Mouse (Mus musculus) CH12.LX (cell line): Measurements from ENCODE around the gene Wdfy3. TPM values are rescaled to one million over a fixed set of nuclear protein-coding genes. Genes with fewer than 3 reads are reported as not detected.

Source experiments
- DNase-seq: peaks from one replicate; pipeline ENCODE4 v3.0.0-alpha.2; 2013; ENCODE audit errors: extremely low read depth
- H3K27ac ChIP-seq: 2 replicates; pipeline ENCODE4 v1.5.1; 2012; ENCODE audit warnings: low read depth, mild to moderate bottlenecking, control low read depth, moderate library complexity; ENCODE audit not compliant: insufficient read depth
- H3K27me3 ChIP-seq: replicated peaks from 2 replicates; pipeline ENCODE3; 2012; ENCODE audit warnings: inconsistent platforms
- H3K36me3 ChIP-seq, 2 experiments: replicated peaks in 1 of 2; 2 replicates each; pipeline versions ENCODE3 to v1.6.1; 2012; ENCODE audit warnings: inconsistent platforms in 1 of 2, low read length in 1 of 2, mild to moderate bottlenecking in 1 of 2, mixed read lengths in 1 of 2, moderate library complexity in 1 of 2; ENCODE audit not compliant: control insufficient read depth in 1 of 2, insufficient read depth in 1 of 2
- H3K4me1 ChIP-seq, 2 experiments: 2 replicates each; pipeline ENCODE4 v1.6.1; 2012; ENCODE audit warnings: inconsistent platforms in 1 of 2, moderate library complexity in 1 of 2; ENCODE audit not compliant: insufficient read depth in 2 of 2, control insufficient read depth in 1 of 2
- H3K4me2 ChIP-seq: 2 replicates; pipeline ENCODE4 v1.6.1; 2012; ENCODE audit warnings: low read depth, mild to moderate bottlenecking, control low read depth; ENCODE audit not compliant: poor library complexity, insufficient read depth, severe bottlenecking
- H3K4me3 ChIP-seq, 3 experiments: fragments of 150-350 bp in 1 of 3; sonication (generic) in 1 of 3; replicated peaks in 1 of 3; 2 replicates each; pipeline versions ENCODE3 to v1.5.1; 2011 to 2012; ENCODE audit warnings: low read depth in 2 of 3, low read length in 2 of 3, mild to moderate bottlenecking in 2 of 3, moderate library complexity in 2 of 3, control low read depth in 1 of 3, improper control_type of control experiment in 1 of 3, inconsistent platforms in 1 of 3, mixed read lengths in 1 of 3; ENCODE audit not compliant: poor library complexity in 1 of 3
- H3K79me2 ChIP-seq: replicated peaks from 2 replicates; pipeline ENCODE4 v1.6.1; 2012; ENCODE audit warnings: mild to moderate bottlenecking, moderate library complexity; ENCODE audit not compliant: control insufficient read depth, poor library complexity, insufficient read depth, severe bottlenecking; ENCODE audit errors: extremely low read depth
- H3K9ac ChIP-seq: 2 replicates; pipeline ENCODE4 v1.6.1; 2012; ENCODE audit warnings: low read depth, mild to moderate bottlenecking, control low read depth, moderate library complexity; ENCODE audit not compliant: insufficient read depth
- H3K9me3 ChIP-seq: replicated peaks from 2 replicates; pipeline ENCODE3; 2012; ENCODE audit warnings: low read length, inconsistent platforms, mixed read lengths
- BHLHE40 ChIP-seq: IDR thresholded peaks from 2 replicates; pipeline ENCODE4 v1.6.1; 2011; ENCODE audit warnings: mild to moderate bottlenecking, low read depth, low read length, improper control_type of control experiment
- CHD1 ChIP-seq: IDR thresholded peaks from 2 replicates; pipeline ENCODE4 v1.6.1; 2012; ENCODE audit warnings: low read depth, low read length, improper control_type of control experiment, inconsistent platforms
- CTCF ChIP-seq, 2 experiments: IDR thresholded peaks in 1 of 2; conservative IDR thresholded peaks in 1 of 2; 2 replicates each; pipeline ENCODE4 v1.5.1; 2011 to 2012; ENCODE audit warnings: low read depth in 2 of 2, low read length in 2 of 2, improper control_type of control experiment in 1 of 2, inconsistent platforms in 1 of 2, mild to moderate bottlenecking in 1 of 2, moderate library complexity in 1 of 2
- ELF1 ChIP-seq: IDR thresholded peaks from 2 replicates; pipeline ENCODE4 v1.6.1; 2014; ENCODE audit warnings: low read depth, mild to moderate bottlenecking, inconsistent platforms, low read length, improper control_type of control experiment
- EP300 ChIP-seq: IDR thresholded peaks from 2 replicates; pipeline ENCODE4 v1.6.1; 2011; ENCODE audit warnings: low read length, improper control_type of control experiment
- HCFC1 ChIP-seq: IDR thresholded peaks from 2 replicates; pipeline ENCODE4 v1.6.1; 2012; ENCODE audit warnings: low read depth, mild to moderate bottlenecking, inconsistent platforms, low read length, improper control_type of control experiment
- JUN ChIP-seq: IDR thresholded peaks from 2 replicates; pipeline ENCODE4 v1.6.1; 2011; ENCODE audit warnings: low read depth, mild to moderate bottlenecking, low read length, improper control_type of control experiment, moderate library complexity; ENCODE audit not compliant: insufficient read depth
- KAT2A ChIP-seq: IDR thresholded peaks from 2 replicates; pipeline ENCODE4 v1.6.1; 2012; ENCODE audit warnings: low read length, improper control_type of control experiment, inconsistent platforms; ENCODE audit not compliant: insufficient replicate concordance
- MAFK ChIP-seq: IDR thresholded peaks from 2 replicates; pipeline ENCODE4 v1.6.1; 2011; ENCODE audit warnings: low read length, improper control_type of control experiment; ENCODE audit not compliant: insufficient replicate concordance
- MAX ChIP-seq: IDR thresholded peaks from 2 replicates; pipeline ENCODE4 v1.6.1; 2011; ENCODE audit warnings: low read length, improper control_type of control experiment
- MAZ ChIP-seq: IDR thresholded peaks from 2 replicates; pipeline ENCODE4 v1.6.1; 2012; ENCODE audit warnings: low read depth, mild to moderate bottlenecking, inconsistent platforms, low read length, improper control_type of control experiment, moderate library complexity
- MYC ChIP-seq: IDR thresholded peaks from 2 replicates; pipeline ENCODE4 v1.6.1; 2011; ENCODE audit warnings: low read depth, mild to moderate bottlenecking, improper control_type of control experiment, low read length
- NELFE ChIP-seq: IDR thresholded peaks from 2 replicates; pipeline ENCODE4 v1.6.1; 2011; ENCODE audit warnings: low read depth, low read length, improper control_type of control experiment
- NRF1 ChIP-seq: IDR thresholded peaks from 2 replicates; pipeline ENCODE4 v1.6.1; 2014; ENCODE audit warnings: low read depth, mild to moderate bottlenecking, inconsistent platforms, low read length, improper control_type of control experiment, moderate library complexity
- PAX5 ChIP-seq: IDR thresholded peaks from 2 replicates; pipeline ENCODE4 v1.6.1; 2012; ENCODE audit warnings: low read length, inconsistent platforms, mixed read lengths
- POLR2AphosphoS2 ChIP-seq: IDR thresholded peaks from 2 replicates; pipeline ENCODE4 v1.6.1; 2011; ENCODE audit warnings: low read depth, low read length, improper control_type of control experiment
- SIN3A ChIP-seq: IDR thresholded peaks from 2 replicates; pipeline ENCODE4 v1.6.1; 2012; ENCODE audit warnings: low read length, improper control_type of control experiment, inconsistent platforms
- TCF12 ChIP-seq: IDR thresholded peaks from 2 replicates; pipeline ENCODE4 v1.6.1; 2014; ENCODE audit warnings: low read depth, mild to moderate bottlenecking, inconsistent platforms, low read length, improper control_type of control experiment
- USF1 ChIP-seq: IDR thresholded peaks from 2 replicates; pipeline ENCODE4 v1.6.1; 2014; ENCODE audit warnings: low read depth, mild to moderate bottlenecking, inconsistent platforms, low read length, improper control_type of control experiment
- USF2 ChIP-seq: conservative IDR thresholded peaks from 2 replicates; pipeline ENCODE4 v1.6.1; 2011; ENCODE audit warnings: low read depth, low read length, improper control_type of control experiment
- ZC3H11A ChIP-seq: IDR thresholded peaks from 2 replicates; pipeline ENCODE4 v1.6.1; 2012; ENCODE audit warnings: low read depth, mild to moderate bottlenecking, inconsistent platforms, low read length, improper control_type of control experiment
- ZKSCAN1 ChIP-seq: IDR thresholded peaks from 2 replicates; pipeline ENCODE4 v1.6.1; 2012; ENCODE audit warnings: low read depth, inconsistent platforms, low read length, improper control_type of control experiment, borderline replicate concordance
- ZMIZ1 ChIP-seq: IDR thresholded peaks from 2 replicates; pipeline ENCODE4 v1.6.1; 2012; ENCODE audit warnings: low read depth, mild to moderate bottlenecking, inconsistent platforms, low read length, improper control_type of control experiment
- ZNF384 ChIP-seq: IDR thresholded peaks from 2 replicates; pipeline ENCODE4 v1.6.1; 2012; ENCODE audit warnings: low read depth, low read length, improper control_type of control experiment, inconsistent platforms
- dilution Hi-C: fragments of 300-500 bp; cut with MboI; formaldehyde crosslinking; loops from 2 replicates; pipeline ENCODE4 v1.14.3; 2020; ENCODE audit warnings: low sequenced_read_pairs; ENCODE audit not compliant: extremely low pct_unique_long_range_greater_than_20kb, extremely low pct_ligation_motif_present
- in situ Hi-C: fragments of 300-500 bp; cut with MboI; formaldehyde crosslinking; loops from 3 replicates; pipeline ENCODE4 v1.14.3; 2019; ENCODE audit warnings: low sequenced_read_pairs, low pct_ligation_motif_present, low pct_unique_long_range_greater_than_20kb, mixed read lengths
- polyA plus RNA-seq: library from polyadenylated mRNA; unstranded; fragments of >175 nt; gene quantifications from 2 replicates; pipeline ENCODE4 v1.2.1, GENCODE M21; 2012; ENCODE audit warnings: low read depth; ENCODE audit not compliant: insufficient read length
- total RNA-seq, 2 experiments: library from RNA; depleted of rRNA; stranded (reverse); fragments of 300-350 nt in 1 of 2; fragments of >200 nt in 1 of 2; gene quantifications; 2 replicates each; pipeline ENCODE4 v1.2.3; 2012 to 2014

The Wdfy3 gene
- total and polyA plus RNA-seq, 3 experiments, result not detected

GRCm38 (mm10) chr5:101996036-101996735 lies 73.5 kb downstream of the Wdfy3 start:
- Histone ChIP-seq H3K4me3 (no peak overlapping the region), H3K27ac (no peak overlapping the region), H3K36me3 (no peaks in the 10 kb centered on the region), H3K9me3 (peaks cover 69% of the 10 kb centered on the region), H3K4me1 (no peaks in the 10 kb centered on the region), H3K9ac (no peak overlapping the region), H3K4me2 (no peak overlapping the region), H3K79me2 (no peaks in the 10 kb centered on the region), H3K27me3 (no peaks in the 10 kb centered on the region)
- dilution Hi-C loops (no loop called here), in situ Hi-C loops (no loop called here)
- no peak for DNase-seq
- TF ChIP-seq NELFE (no peak), NRF1 (no peak), USF2 (no peak), MAZ (no peak), PAX5 (no peak), JUN (no peak), ZC3H11A (no peak), KAT2A (no peak), ZMIZ1 (no peak), ZKSCAN1 (no peak), BHLHE40 (no peak), CTCF (conservative IDR thresholded peaks at IDR 0.05 in 1 of 2, IDR thresholded peaks at IDR 0.05 in 1 of 2; ENCODE audit: low read depth in 2 of 2, low read length in 2 of 2) (no peak), EP300 (no peak), MAX (no peak), HCFC1 (no peak), POLR2AphosphoS2 (no peak), SIN3A (no peak), ZNF384 (no peak), USF1 (no peak)

DNA sequence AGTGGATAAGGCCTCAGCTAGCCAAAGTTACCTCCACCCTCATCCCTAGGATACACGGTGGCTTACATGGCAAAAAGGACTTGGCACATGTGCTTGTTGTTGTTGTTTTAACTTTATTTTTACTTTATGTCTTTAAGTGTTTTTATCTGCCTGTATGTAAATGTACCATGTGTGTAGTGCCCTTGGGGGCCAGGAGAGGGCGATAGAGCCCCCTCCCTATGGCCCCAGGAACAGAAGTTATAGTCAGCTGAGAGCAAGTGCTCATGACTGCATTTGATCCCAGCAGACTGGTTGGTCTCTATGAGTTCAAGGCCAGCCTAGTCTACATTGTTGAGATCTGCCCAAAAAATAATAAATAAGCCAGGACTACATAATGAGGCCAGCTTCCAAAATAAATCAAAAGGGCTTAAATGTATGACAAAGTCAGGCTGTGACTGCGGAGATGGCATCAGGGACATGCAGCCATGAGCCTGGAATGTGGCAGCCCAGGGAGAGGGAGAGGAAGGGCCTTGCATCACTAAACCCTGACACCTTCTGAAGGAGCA lies 74.2 kb downstream of the Wdfy3 start:
- Histone ChIP-seq H3K36me3 (no peaks in the 10 kb centered on the region), H3K4me2 (no peak overlapping the region), H3K9ac (no peak overlapping the region), H3K4me3 (no peak overlapping the region), H3K27ac (no peak overlapping the region), H3K27me3 (no peaks in the 10 kb centered on the region), H3K79me2 (no peaks in the 10 kb centered on the region), H3K9me3 (peaks cover 70% of the 10 kb centered on the region), H3K4me1 (no peaks in the 10 kb centered on the region)
- no peak for TF ChIP-seq MAFK
- no peak for TF ChIP-seq CHD1
- TF ChIP-seq HCFC1, result no peak
- no peak for TF ChIP-seq USF2
- TF ChIP-seq ZMIZ1, result no peak
- no peak for TF ChIP-seq MYC
- TF ChIP-seq BHLHE40, result no peak
- TF ChIP-seq NELFE, result no peak
- no peak for TF ChIP-seq KAT2A
- TF ChIP-seq MAZ, result no peak
- TF ChIP-seq ZNF384, result no peak
- no peak for TF ChIP-seq JUN
- TF ChIP-seq ELF1, result no peak
- TF ChIP-seq TCF12, result no peak
- DNase-seq, result no peak
- in situ Hi-C loops, result no loop called here
- dilution Hi-C loops, result no loop called here
